Mouse (Mus musculus) CH12.LX (cell line): ENCODE data around the gene Coro2a. TPM values are rescaled to one million over a fixed set of nuclear protein-coding genes. Genes with fewer than 3 reads are reported as not detected.

Experiments used
- DNase-seq: peaks from one replicate; pipeline ENCODE4 v3.0.0-alpha.2; 2013; ENCODE audit errors: extremely low read depth
- H3K27ac ChIP-seq: 2 replicates; pipeline ENCODE4 v1.5.1; 2012; ENCODE audit warnings: low read depth, mild to moderate bottlenecking, control low read depth, moderate library complexity; ENCODE audit not compliant: insufficient read depth
- H3K27me3 ChIP-seq: replicated peaks from 2 replicates; pipeline ENCODE3; 2012; ENCODE audit warnings: inconsistent platforms
- H3K36me3 ChIP-seq, 2 experiments: replicated peaks in 1 of 2; 2 replicates each; pipeline versions ENCODE3 to v1.6.1; 2012; ENCODE audit warnings: inconsistent platforms in 1 of 2, low read length in 1 of 2, mild to moderate bottlenecking in 1 of 2, mixed read lengths in 1 of 2, moderate library complexity in 1 of 2; ENCODE audit not compliant: control insufficient read depth in 1 of 2, insufficient read depth in 1 of 2
- H3K4me1 ChIP-seq, 2 experiments: 2 replicates each; pipeline ENCODE4 v1.6.1; 2012; ENCODE audit warnings: inconsistent platforms in 1 of 2, moderate library complexity in 1 of 2; ENCODE audit not compliant: insufficient read depth in 2 of 2, control insufficient read depth in 1 of 2
- H3K4me2 ChIP-seq: 2 replicates; pipeline ENCODE4 v1.6.1; 2012; ENCODE audit warnings: low read depth, mild to moderate bottlenecking, control low read depth; ENCODE audit not compliant: poor library complexity, insufficient read depth, severe bottlenecking
- H3K4me3 ChIP-seq, 3 experiments: fragments of 150-350 bp in 1 of 3; sonication (generic) in 1 of 3; replicated peaks in 1 of 3; 2 replicates each; pipeline versions ENCODE3 to v1.5.1; 2011 to 2012; ENCODE audit warnings: low read depth in 2 of 3, low read length in 2 of 3, mild to moderate bottlenecking in 2 of 3, moderate library complexity in 2 of 3, control low read depth in 1 of 3, improper control_type of control experiment in 1 of 3, inconsistent platforms in 1 of 3, mixed read lengths in 1 of 3; ENCODE audit not compliant: poor library complexity in 1 of 3
- H3K79me2 ChIP-seq: replicated peaks from 2 replicates; pipeline ENCODE4 v1.6.1; 2012; ENCODE audit warnings: mild to moderate bottlenecking, moderate library complexity; ENCODE audit not compliant: control insufficient read depth, poor library complexity, insufficient read depth, severe bottlenecking; ENCODE audit errors: extremely low read depth
- H3K9ac ChIP-seq: 2 replicates; pipeline ENCODE4 v1.6.1; 2012; ENCODE audit warnings: low read depth, mild to moderate bottlenecking, control low read depth, moderate library complexity; ENCODE audit not compliant: insufficient read depth
- H3K9me3 ChIP-seq: replicated peaks from 2 replicates; pipeline ENCODE3; 2012; ENCODE audit warnings: low read length, inconsistent platforms, mixed read lengths
- BHLHE40 ChIP-seq: IDR thresholded peaks from 2 replicates; pipeline ENCODE4 v1.6.1; 2011; ENCODE audit warnings: mild to moderate bottlenecking, low read depth, low read length, improper control_type of control experiment
- E2F4 ChIP-seq: IDR thresholded peaks from 2 replicates; pipeline ENCODE4 v1.6.1; 2011; ENCODE audit warnings: low read depth, low read length, improper control_type of control experiment; ENCODE audit not compliant: insufficient replicate concordance
- ETS1 ChIP-seq: conservative IDR thresholded peaks from 2 replicates; pipeline ENCODE4 v1.6.1; 2012; ENCODE audit warnings: low read depth, mild to moderate bottlenecking, inconsistent platforms, low read length, improper control_type of control experiment, moderate library complexity
- IRF4 ChIP-seq: IDR thresholded peaks from 2 replicates; pipeline ENCODE4 v1.6.1; 2014; ENCODE audit warnings: low read depth, mild to moderate bottlenecking, inconsistent platforms, low read length, improper control_type of control experiment
- JUND ChIP-seq: conservative IDR thresholded peaks from 2 replicates; pipeline ENCODE4 v1.6.1; 2011; ENCODE audit warnings: low read depth, low read length, improper control_type of control experiment
- MAX ChIP-seq: IDR thresholded peaks from 2 replicates; pipeline ENCODE4 v1.6.1; 2011; ENCODE audit warnings: low read length, improper control_type of control experiment
- MEF2A ChIP-seq: IDR thresholded peaks from 2 replicates; pipeline ENCODE4 v1.6.1; 2014; ENCODE audit warnings: low read depth, mild to moderate bottlenecking, inconsistent platforms, low read length, improper control_type of control experiment, borderline replicate concordance
- MYC ChIP-seq: IDR thresholded peaks from 2 replicates; pipeline ENCODE4 v1.6.1; 2011; ENCODE audit warnings: low read depth, mild to moderate bottlenecking, improper control_type of control experiment, low read length
- NELFE ChIP-seq: IDR thresholded peaks from 2 replicates; pipeline ENCODE4 v1.6.1; 2011; ENCODE audit warnings: low read depth, low read length, improper control_type of control experiment
- PAX5 ChIP-seq: IDR thresholded peaks from 2 replicates; pipeline ENCODE4 v1.6.1; 2012; ENCODE audit warnings: low read length, inconsistent platforms, mixed read lengths
- RCOR1 ChIP-seq: conservative IDR thresholded peaks from 2 replicates; pipeline ENCODE4 v1.6.1; 2012; ENCODE audit warnings: low read depth, mild to moderate bottlenecking, inconsistent platforms, low read length, improper control_type of control experiment
- SMC3 ChIP-seq: IDR thresholded peaks from 2 replicates; pipeline ENCODE4 v1.6.1; 2011; ENCODE audit warnings: low read depth, low read length, improper control_type of control experiment
- TBP ChIP-seq: conservative IDR thresholded peaks from 2 replicates; pipeline ENCODE4 v1.6.1; 2011; ENCODE audit warnings: low read depth, low read length, improper control_type of control experiment
- UBTF ChIP-seq: IDR thresholded peaks from 2 replicates; pipeline ENCODE4 v1.6.1; 2012; ENCODE audit warnings: low read depth, mild to moderate bottlenecking, inconsistent platforms, low read length, improper control_type of control experiment, moderate library complexity
- USF1 ChIP-seq: IDR thresholded peaks from 2 replicates; pipeline ENCODE4 v1.6.1; 2014; ENCODE audit warnings: low read depth, mild to moderate bottlenecking, inconsistent platforms, low read length, improper control_type of control experiment
- USF2 ChIP-seq: conservative IDR thresholded peaks from 2 replicates; pipeline ENCODE4 v1.6.1; 2011; ENCODE audit warnings: low read depth, low read length, improper control_type of control experiment
- ZC3H11A ChIP-seq: IDR thresholded peaks from 2 replicates; pipeline ENCODE4 v1.6.1; 2012; ENCODE audit warnings: low read depth, mild to moderate bottlenecking, inconsistent platforms, low read length, improper control_type of control experiment
- ZKSCAN1 ChIP-seq: IDR thresholded peaks from 2 replicates; pipeline ENCODE4 v1.6.1; 2012; ENCODE audit warnings: low read depth, inconsistent platforms, low read length, improper control_type of control experiment, borderline replicate concordance
- ZNF384 ChIP-seq: IDR thresholded peaks from 2 replicates; pipeline ENCODE4 v1.6.1; 2012; ENCODE audit warnings: low read depth, low read length, improper control_type of control experiment, inconsistent platforms
- dilution Hi-C: fragments of 300-500 bp; cut with MboI; formaldehyde crosslinking; loops from 2 replicates; pipeline ENCODE4 v1.14.3; 2020; ENCODE audit warnings: low sequenced_read_pairs; ENCODE audit not compliant: extremely low pct_unique_long_range_greater_than_20kb, extremely low pct_ligation_motif_present
- in situ Hi-C: fragments of 300-500 bp; cut with MboI; formaldehyde crosslinking; loops from 3 replicates; pipeline ENCODE4 v1.14.3; 2019; ENCODE audit warnings: low sequenced_read_pairs, low pct_ligation_motif_present, low pct_unique_long_range_greater_than_20kb, mixed read lengths
- polyA plus RNA-seq: library from polyadenylated mRNA; unstranded; fragments of >175 nt; gene quantifications from 2 replicates; pipeline ENCODE4 v1.2.1, GENCODE M21; 2012; ENCODE audit warnings: low read depth; ENCODE audit not compliant: insufficient read length
- total RNA-seq, 2 experiments: library from RNA; depleted of rRNA; stranded (reverse); fragments of 300-350 nt in 1 of 2; fragments of >200 nt in 1 of 2; gene quantifications; 2 replicates each; pipeline ENCODE4 v1.2.3; 2012 to 2014

The Coro2a gene
- total and polyA plus RNA-seq, 3 experiments: 24.6 to 223 (median 129) TPM

GRCm38 (mm10) chr4:46625101-46625500 is 23.1 kb upstream of the Coro2a start:
- no peak for TF ChIP-seq PAX5
- no peak for TF ChIP-seq MAX
- TF ChIP-seq USF2: no peak
- TF ChIP-seq JUND: no peak
- TF ChIP-seq MYC: no peak
- Histone ChIP-seq H3K36me3 (no peaks in the 10 kb centered on the region), H3K4me3 (no peak overlapping the region), H3K79me2 (no peaks in the 10 kb centered on the region), H3K9ac (no peak overlapping the region), H3K27ac (no peak overlapping the region), H3K27me3 (no peaks in the 10 kb centered on the region), H3K9me3 (no peaks in the 10 kb centered on the region), H3K4me2 (no peak overlapping the region), H3K4me1 (peaks cover 0 to 13% of the 10 kb centered on the region in 2 experiments; a peak in 2 of 4 replicates)
- DNase-seq: no peak
- in situ Hi-C loops: no loop called here
- dilution Hi-C loops: no loop called here

- H3K27ac ChIP-seq: no peak overlapping the region
- in situ Hi-C loops: no loop called here
- no peak for TF ChIP-seq ETS1
- no peak for TF ChIP-seq ZC3H11A
- no peak for TF ChIP-seq E2F4
- TF ChIP-seq RCOR1: no peak
- TF ChIP-seq SMC3: no peak
- TF ChIP-seq JUND: no peak
- no peak for TF ChIP-seq ZNF384
- TF ChIP-seq USF1: no peak
- TF ChIP-seq NELFE: no peak
- TF ChIP-seq MEF2A: no peak
- no peak for TF ChIP-seq PAX5
- TF ChIP-seq MYC: no peak
- H3K27me3 ChIP-seq: peaks cover 2% of the 10 kb centered on the region
- H3K9me3 ChIP-seq: no peaks in the 10 kb centered on the region
- no peaks in the 10 kb centered on the region for H3K79me2 ChIP-seq
- no peak overlapping the region for H3K4me2 ChIP-seq
- H3K4me3 ChIP-seq: no peak overlapping the region
- H3K4me1 ChIP-seq: peaks cover 2 to 11% of the 10 kb centered on the region in 2 experiments
- DNase-seq: no peak
- H3K36me3 ChIP-seq: no peaks in the 10 kb centered on the region
- no peak overlapping the region for H3K9ac ChIP-seq
- dilution Hi-C loops: no loop called here
Measured at GRCm38 (mm10) chr4:46623007-46623406, 21.0 kb upstream of the Coro2a start.

GRCm38 (mm10) chr4:46620946-46621345 is 18.9 kb upstream of the Coro2a start:
- H3K4me3 ChIP-seq: no peak overlapping the region
- H3K4me1 ChIP-seq: peaks cover 5 to 9% of the 10 kb centered on the region in 2 experiments
- no peak overlapping the region for H3K9ac ChIP-seq
- dilution Hi-C loops: no loop called here
- no peaks in the 10 kb centered on the region for H3K36me3 ChIP-seq
- H3K27me3 ChIP-seq: peaks cover 4% of the 10 kb centered on the region
- TF ChIP-seq IRF4 (no peak), BHLHE40 (no peak), ZKSCAN1 (no peak), UBTF (no peak), TBP (no peak), USF2 (no peak)
- H3K9me3 ChIP-seq: no peaks in the 10 kb centered on the region
- DNase-seq: no peak
- no peak overlapping the region for H3K27ac ChIP-seq
- H3K79me2 ChIP-seq: no peaks in the 10 kb centered on the region
- in situ Hi-C loops: no loop called here
- H3K4me2 ChIP-seq: no peak overlapping the region
